Mouse (Mus musculus) neutrophil, adult 5-6 weeks (primary cell): ENCODE results near the gene Pik3r6. TPM values are rescaled to one million over a fixed set of nuclear protein-coding genes. Genes with fewer than 3 reads are reported as not detected.

Source experiments
- ATAC-seq: fragments of 151-379, 151-347 bp; 2 replicates; pipeline ENCODE4 v1.8.0; 2017; ENCODE audit warnings: mild to moderate bottlenecking, moderate TSS enrichment; ENCODE audit not compliant: insufficient number of reproducible peaks, poor library complexity, low FRiP score, severe bottlenecking; ENCODE audit errors: extremely low read depth
- total RNA-seq: library from RNA; stranded (forward); fragments of 200-1000 nt; gene quantifications from 2 replicates; pipeline ENCODE4 v1.2.3, GENCODE M21; 2017

Pik3r6 gene
- total RNA-seq, result 28.7 and 31.0 TPM in 2 replicates

DNA sequence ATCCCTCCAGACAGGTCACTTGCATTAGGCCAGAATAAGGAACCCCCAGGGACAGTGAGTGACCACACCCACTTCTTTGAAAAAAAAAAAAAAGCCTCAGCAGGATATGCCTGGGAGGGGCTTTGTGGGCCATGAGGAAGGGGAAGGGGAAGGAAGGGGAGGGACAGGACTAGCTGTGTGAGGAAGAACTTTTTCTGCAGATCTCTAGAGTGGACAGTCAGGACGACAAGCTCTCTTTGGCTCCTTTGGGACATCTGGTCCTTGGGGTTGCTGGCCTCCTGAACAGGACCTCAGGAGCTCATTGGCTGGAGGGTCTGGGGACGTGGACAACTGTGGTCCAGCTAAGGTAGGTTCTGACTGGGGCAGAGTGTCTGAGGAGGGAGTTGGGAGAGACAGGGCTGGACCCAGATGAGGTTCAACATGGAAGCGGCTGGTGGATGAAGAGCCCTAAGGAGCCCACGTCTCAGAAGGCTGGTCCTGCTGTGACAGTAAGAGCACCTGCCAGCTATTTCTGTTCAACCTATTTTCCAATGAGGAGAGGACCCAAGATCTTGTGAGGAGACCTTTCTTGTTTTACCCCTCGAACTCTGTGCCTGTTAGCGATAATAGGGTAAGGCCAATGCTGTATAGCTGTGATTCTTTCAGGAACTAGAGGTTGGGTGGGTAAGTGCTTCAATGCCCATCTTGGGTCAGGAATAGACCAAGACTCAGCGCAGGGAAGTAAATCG is at the start of gene Pik3r6:
Gene Pik3r6 (plus strand): TSS at position 118 of the 728 bp plus-strand sequence.
- peak; percentile 50 for ATAC-seq

DNA sequence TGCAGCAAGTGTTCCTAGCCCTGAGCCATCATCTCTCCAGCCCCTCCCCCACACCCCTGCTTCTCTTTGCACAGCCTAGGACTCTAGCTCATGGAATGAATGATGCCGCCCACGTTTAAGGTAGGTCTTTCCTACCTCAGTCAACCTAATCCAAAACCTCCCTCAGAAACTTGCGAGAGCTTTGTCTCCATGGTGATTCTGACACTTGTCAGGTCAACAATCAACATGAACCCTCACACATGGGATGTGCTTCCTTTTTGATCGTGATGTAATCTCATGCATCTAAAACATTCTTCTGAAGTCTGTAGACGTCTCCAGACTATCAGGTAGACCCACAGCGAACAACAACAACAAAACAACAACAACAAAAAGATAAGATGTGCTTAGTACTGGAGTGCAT is 49.5 kb upstream of the Pik3r6 start:
- ATAC-seq, result no peak

DNA sequence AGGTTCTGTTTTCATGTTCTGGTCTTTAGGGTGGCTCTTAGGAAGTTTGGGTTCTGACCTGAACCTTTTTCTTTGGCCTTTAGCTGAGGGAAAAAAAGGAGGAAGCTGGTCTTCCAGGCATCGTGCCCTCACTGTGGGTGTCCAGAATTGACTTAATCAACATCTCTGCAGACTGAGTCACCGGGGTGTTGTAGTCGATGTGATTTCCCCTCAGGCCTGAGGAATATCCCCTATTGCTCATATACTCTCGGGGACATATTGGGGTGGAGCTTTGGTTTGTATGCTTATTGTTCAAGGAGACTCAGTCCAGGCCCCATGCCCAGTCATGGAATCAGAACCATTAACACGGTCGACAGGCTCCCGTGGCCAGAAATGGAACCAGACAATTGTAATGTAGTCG is 44.7 kb upstream of the Pik3r6 start:
- ATAC-seq, result no peak

DNA sequence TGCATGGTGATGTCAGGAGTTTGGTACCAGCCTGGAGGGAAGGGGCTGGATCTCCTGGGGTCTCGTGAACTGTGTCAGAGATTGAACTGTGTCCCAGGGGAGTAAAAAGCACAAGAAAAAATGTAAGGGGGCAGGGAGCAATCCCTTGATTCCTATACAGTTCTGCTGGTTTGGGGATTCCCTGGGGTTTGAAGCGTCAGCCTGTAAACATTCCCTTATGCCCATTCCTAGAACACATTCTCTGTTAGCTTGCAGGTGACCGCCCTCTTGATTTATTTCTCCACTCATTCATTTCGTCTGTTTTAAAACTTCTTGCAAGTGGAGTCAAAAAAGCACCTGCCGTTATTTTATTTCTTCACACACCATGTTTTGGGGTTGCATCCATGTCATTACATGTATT is 43.8 kb upstream of the Pik3r6 start:
- ATAC-seq, result no peak

DNA sequence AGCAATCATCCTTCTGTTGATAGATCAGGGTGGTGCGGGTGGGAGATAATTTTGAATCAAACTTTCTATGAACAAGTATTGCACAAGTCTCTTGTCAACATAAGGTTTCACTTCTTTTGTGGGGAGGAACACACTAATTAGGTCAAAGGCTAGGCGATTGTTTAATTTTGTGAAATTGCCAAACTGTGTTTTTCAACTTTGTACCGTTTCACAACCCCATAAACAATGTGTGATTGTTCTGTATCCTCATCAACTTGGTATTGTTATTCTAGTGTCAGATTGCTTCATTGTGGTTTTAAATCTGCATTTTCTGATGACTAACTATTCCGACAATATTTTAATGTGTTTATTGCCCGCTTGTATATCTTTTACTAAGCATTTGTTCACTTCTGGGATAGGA is 43.3 kb upstream of the Pik3r6 start:
- ATAC-seq, result no peak

DNA sequence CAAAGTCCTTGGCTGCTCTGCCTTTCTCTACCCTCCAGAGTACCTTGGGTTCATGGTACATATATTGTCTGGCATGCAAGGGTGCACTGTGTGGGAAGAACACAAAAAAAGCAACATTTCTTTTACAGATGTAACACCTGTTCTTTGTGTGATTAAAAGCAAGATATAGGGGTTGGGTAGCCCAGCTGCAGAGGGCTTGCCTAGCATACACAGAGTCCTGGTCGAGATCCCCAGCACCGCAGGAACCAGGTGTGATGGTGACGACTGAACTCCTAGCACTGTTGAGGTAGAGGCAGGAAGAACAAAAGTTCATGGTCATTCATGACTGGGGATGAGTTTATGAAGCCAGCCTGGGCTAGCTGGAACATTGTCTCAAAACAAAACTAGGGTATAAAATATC is 40.1 kb upstream of the Pik3r6 start:
- no peak for ATAC-seq

DNA sequence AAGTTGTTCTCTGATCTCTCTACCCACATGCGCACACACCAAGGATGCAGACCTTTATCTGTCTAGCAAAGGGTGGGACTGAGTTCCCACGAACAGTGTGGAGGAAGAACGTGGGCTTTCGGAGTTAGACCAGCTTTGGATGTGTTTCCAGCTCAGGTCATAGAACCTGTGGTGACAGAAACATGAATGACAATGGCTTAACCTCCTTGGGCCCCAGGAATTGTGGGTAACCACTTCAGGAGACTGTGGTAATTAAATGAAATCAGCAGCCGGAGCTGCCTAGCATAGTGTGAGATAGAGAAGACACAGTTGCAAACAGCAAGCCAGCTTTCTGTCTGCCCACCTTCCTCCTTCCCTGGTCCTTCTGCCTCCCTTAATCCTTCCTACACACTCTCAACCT is 38.6 kb upstream of the Pik3r6 start:
- no peak for ATAC-seq

DNA sequence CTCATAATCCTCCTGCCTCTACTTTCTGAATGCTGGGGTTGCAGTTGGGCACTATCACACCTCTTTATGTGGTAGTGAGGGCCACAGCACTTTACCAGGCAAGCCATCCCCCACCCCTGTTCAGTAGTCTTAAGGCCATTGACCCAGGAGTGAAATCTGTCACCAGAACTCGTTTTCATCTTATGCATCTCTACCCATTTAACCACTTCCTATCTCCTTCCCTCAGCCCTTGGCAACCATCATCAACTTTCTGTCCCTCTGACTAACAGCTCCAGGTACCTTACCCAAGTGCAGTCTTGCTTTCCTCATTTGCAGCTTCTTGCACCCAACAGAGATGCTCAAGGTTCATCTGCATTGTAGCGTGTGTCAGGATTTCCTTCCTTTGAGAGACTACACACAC is 37.7 kb upstream of the Pik3r6 start:
- no peak for ATAC-seq

DNA sequence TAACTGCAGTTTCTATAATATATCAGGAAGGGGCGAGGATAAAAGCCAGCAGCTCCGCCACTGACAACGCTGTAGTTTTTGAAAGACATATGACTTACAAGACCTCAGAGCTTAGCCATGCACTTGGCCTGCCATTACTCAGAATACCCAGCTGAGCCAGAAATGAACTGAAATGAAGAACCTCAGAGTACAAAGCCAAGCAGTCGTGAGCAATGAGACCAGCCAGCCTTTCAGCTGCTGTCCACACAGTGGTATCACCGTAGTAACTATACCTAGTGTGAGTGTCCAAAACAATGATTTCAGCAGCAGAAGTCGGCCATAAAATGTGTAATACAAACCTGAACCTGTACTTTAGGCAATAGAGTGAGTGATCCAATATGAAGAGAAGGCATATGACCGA is 35.4 kb upstream of the Pik3r6 start:
- ATAC-seq, result no peak

DNA sequence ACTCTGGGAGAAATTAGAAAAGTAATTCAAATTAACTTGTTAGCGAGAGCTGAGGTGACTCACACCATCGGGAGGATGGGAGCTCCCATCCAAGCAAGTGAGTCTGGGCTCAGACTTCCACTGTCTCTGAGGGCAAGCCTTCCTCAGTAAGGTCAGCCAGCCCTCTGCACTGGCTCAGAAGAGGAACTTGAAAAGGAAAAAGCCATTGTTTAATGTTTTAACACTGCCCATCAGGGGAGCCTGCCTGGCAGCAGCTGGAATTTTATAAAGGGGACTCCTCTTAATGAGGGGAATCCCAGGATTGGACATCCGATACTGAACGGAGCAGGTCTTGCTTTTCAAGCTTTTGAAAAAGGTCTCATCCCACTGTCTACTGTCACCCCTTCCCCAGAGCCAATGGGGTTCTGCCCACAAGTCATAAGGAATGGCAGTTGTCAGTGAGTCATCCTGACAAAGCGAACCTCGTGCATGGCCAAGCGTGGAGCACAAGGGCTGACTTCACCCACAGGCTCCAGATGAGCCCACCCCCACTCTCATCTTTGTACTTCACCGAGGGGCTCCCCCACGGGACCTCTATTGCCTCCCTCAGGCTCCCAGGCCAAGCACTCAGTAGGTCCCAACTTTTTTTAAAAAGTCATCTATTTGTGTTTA is 34.7 kb upstream of the Pik3r6 start:
- no peak for ATAC-seq

DNA sequence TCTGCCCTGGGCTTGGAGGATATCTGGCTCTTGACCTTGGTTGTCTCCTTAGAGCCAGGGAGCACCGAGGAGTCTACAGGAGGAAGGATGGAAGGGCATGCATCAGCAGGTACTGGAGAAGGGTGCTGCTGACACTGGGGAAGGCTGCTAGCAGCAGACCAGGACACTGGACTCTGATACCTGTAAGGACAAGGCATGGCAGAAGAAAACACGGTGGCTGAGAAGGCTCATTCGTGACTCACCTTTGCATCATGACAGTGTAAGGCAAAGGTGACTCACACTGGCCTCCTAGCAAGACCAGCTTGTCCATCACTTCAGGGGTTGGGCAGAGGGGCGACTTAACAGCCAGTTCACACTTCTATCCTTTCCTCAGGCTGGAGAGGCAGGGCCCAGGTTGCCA is 33.9 kb upstream of the Pik3r6 start:
- no peak for ATAC-seq

DNA sequence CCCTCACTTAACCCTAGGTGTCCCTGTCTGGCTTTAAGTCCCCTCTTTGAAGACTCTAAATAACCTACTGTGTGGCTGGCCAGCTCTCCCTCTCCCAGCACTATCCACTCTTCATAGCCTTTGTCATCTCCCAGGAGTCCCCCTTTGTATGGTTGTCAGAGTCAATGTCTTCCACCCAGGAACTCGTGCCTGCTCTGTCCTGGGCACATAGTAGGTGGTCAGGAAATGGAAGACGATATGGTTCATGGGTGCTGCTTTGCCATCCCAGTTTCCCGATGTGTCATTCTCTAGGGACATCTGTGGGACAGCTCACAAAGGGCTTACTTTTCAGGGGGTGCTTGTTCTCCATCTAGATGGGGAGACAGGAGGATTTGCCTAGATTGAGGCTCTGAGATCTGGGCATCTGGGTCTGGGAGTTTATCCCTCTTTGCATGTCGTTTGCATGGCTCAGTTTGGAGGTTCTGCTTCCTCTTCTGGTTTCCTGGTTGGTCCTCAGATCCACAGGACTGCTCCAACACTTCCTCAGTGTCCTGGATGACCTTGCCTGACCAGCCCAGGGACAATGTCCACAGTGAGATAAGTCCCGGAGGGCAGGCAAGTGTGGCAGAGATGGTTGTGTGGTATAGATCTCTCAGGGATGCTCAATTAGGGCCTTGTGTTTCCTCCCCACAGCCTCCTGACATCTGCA is 30.5 kb upstream of the Pik3r6 start:
- no peak for ATAC-seq

DNA sequence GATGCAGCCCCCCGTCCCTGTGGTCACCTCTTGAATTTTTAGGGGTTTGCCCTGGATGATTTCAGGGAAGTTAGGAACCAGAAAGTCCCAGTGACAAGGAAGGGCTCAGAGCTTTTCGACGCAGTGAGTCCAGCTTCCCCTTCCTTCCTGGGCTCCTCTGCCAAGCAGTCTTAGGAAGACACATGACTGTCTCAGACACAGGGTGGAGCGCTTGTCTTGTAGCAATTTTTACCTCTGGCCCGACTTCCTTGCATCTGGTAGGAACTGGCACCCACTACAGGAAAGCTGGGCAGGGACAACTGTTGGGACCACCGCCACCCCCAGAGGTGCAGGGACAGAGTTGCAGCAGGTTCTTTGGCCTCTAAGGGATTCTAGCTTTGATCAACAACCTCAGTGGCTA is 28.2 kb upstream of the Pik3r6 start:
- no peak for ATAC-seq

DNA sequence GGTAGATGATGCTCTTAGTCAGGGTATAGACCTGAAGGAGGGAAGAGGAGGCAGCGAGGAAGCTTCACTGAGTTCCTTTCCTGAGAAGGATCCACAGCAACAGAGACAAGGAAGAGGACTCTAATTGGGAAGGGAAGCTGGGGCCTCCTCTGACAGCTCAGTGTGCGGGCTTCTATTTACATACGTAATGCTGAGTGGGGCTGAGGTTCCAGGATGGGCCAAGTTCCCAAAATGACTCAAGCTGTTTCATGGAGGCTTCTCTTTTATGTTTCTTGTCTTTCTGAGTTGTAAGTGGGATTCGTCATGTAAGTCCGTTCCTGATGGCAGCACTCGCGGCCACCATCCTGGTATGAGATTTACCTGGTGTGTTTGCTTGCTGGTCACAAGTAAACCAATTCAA is 27.1 kb upstream of the Pik3r6 start:
- ATAC-seq, result no peak

DNA sequence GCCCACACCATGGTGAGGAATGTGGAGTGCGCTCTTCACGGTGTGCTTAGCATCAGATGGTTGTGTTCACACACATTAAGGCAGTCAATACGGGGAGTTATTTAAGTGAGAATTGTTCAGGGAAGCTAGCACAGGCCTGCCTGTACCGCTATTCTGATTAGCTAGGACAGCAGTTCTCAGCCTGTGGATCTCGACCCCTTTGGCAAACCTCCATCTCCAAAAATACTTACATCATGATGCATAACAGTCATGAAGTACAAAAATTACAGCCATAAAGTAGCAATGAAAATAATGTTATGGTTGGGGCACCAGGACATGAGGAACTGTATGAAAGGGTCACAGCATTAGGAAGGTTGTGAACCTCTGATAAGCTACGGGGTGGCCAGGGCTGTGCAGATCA is 25.2 kb upstream of the Pik3r6 start:
- no peak for ATAC-seq

DNA sequence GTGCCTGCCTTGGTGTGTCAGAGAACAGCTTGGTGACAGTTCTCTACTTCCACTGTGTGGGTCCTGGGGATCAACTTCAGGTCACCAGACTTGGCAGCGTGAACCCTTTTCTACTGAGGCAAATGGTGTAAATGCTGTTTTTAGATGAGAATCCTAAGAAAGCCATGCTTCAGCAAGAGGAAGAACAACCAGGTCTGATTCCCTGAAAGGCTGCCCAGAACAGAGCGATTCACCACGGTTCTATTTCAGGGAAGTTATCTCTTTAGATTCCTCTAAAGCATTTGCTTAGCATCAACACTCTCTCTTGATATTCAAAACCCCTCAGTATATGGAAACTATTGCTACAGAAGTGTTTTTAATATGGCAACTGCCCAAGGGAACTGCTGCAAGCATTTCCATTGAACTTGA is 24.2 kb upstream of the Pik3r6 start:
- ATAC-seq, result no peak

DNA sequence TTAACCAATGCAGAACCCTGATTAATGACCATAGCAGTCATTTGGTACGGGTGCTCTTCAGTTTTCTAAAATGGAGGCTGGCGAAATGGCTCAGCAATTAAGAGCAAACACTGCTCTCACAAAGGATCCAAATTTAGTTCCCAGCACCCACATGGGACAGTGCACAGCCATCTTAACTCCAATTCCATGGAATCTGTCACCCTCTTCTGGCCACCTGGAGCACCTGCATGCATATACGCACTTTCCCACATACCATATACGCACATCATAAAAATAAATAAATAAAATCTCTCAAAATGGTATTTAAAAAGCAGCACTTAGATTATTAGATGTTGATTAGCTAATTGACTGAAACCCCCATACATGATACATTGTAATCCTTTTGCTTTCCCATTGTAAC is 22.2 kb upstream of the Pik3r6 start:
- ATAC-seq, result no peak

DNA sequence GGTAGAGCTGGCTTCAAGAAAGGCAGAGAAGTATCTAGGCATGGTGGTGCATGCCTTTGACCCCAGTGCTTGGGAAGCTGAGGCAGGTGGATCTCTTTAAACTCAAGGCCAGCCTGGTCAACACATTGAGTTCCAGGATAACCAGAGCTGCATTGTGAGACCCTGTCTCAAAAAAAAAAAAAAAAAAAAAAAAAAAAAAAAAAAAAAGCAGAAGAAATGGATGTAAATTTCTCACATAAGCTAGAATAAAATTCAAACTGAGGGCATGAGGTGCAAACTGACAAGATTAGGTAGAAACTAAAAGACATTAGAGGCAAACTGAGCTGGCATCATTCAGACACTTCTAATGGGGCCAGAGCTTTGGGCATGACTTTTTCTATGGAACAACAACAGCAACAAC is 20.8 kb upstream of the Pik3r6 start:
- no peak for ATAC-seq

DNA sequence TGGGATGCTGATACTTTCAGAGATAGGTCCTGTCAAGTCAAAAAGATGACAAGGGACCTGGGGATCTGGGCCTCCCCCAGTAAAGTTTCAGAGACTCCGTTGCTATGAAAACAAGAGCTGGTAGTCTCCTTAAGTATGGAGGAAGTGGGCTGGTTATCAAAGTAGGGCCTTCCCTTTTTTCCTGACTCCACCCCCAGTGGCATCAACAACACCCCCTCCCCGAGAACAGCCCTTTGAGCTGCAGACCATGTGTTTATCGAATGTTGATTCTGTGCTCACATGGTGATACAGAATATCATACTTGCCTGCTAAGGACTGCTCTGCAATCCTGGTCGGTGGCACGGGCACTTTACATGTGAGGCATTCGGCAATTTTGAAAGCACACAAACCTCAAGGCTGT is 19.6 kb upstream of the Pik3r6 start:
- ATAC-seq, result peak; percentile 14; the same call in 1 of the 2 replicates

DNA sequence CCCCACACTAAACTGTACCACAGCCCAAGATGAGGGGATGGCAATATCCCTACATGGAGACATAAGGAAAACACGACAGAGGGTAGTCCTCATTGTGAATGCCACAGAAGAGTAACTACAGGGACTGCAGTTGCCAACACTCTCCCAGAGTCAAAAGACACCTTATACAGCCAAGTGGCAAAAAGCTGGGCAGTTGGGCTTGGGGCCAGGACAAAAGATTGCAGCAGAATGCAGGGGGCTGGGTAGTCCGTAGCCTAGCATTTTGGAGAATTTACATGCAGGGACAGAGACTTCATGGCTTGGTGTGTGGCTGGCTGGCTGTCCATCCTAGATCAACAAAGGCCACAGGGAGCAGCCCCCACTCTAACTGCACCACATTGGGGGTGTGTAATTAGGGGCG is 18.4 kb upstream of the Pik3r6 start:
- ATAC-seq, result no peak
